Mouse (Mus musculus): ENCODE measurements around the gene Loxl3.

The Loxl3 gene

GRCm38 (mm10) chr6:83086121-83087035 is 52.4 kb downstream of the Loxl3 start, which contains the start of gene Lbx2:
Lbx2 (plus strand) TSS chr6:83086367.
- no peak for DNase-seq (ENCODE audit: low spot score in 2 of 2)

GRCm38 (mm10) chr6:83087205-83087925 is 53.4 kb downstream of the Loxl3 start:
- DNase-seq (ENCODE audit: low spot score in 2 of 2): no peak

GRCm38 (mm10) chr6:83087926-83088260 is 53.9 kb downstream of the Loxl3 start:
- no peak for DNase-seq (ENCODE audit: low spot score in 2 of 2)

GRCm38 (mm10) chr6:83092416-83093127 is 58.6 kb downstream of the Loxl3 start:
- DNase-seq (ENCODE audit: low spot score in 2 of 2): no peak

GRCm38 (mm10) chr6:83095968-83096367 is 62.0 kb downstream of the Loxl3 start:
- DNase-seq (ENCODE audit: low spot score in 2 of 2): no peak

- no peak for DNase-seq (ENCODE audit: low spot score in 2 of 2)
Observed at GRCm38 (mm10) chr6:83098411-83098810, 64.4 kb downstream of the Loxl3 start.

GRCm38 (mm10) chr6:83101316-83101687 is 67.3 kb downstream of the Loxl3 start, which contains the start of the genes Ccdc142 and Gm42688:
Ccdc142 (plus strand) TSS chr6:83101601.
Gm42688 (plus strand) TSS chr6:83101617.
- peak; percentile 83 to 87 for DNase-seq (ENCODE audit: low spot score in 2 of 2)

GRCm38 (mm10) chr6:83101688-83102556 is 67.9 kb downstream of the Loxl3 start:
- peak; percentile 42 to 65 for DNase-seq (ENCODE audit: low spot score in 2 of 2)

Data from frontal cortex, postnatal 10 days (tissue).